In the genomic region with DNA sequence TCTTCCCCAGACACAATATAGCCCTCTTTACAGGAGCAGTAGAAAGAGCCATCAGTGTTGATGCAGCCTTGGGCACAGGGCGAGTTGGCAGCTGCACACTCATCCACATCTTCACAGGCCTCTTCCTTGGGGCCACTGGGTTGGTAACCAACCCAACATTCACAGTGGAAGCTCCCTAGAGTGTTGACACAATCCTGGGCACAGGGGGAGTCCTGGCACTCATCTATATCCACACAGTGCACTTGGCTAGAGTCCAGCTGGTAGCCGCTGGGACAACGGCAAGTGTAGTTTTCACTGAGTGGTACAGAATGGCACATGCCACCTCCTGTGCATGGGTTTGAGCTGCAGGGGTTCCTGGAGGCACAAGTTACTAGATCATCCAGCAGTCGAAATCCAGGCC, we compare ENCODE assay signal across 9 mouse cellular contexts. TPM values are rescaled to one million over a fixed set of nuclear protein-coding genes. Genes with fewer than 3 reads are reported as not detected.
A peak's percentile ranks its signal among the peaks of the same experiment; 100 is the strongest.
DNase-seq lines count a peak whose midpoint lies in the region; ATAC-seq lines count a peak whose summit lies in the region.
"Had no signal": no experiment of that assay in that cellular context is flagged by ENCODE, and none has a peak within 500 bp of the region (broad histone marks: within the 10 kb centered on the region; RNA-seq: fewer than 3 reads in every experiment).

No protein-coding gene starts in this region.

- no peak overlapping the region for H3K4me2 ChIP-seq in embryonic facial prominence, embryonic 13.5 days
- no peak overlapping the region for H3K4me2 ChIP-seq in hindbrain, embryonic 16.5 days (ENCODE audit: low read length)

- WGBS in embryonic facial prominence, embryonic 13.5 days = 83% methylated on average over 4 of the region's 4 CpGs
- WGBS in hindbrain, embryonic 16.5 days = 71% methylated on average over 4 of the region's 4 CpGs

- peak; percentile 16 for DNase-seq in kidney, adult 18-20 months
- DNase-seq in kidney, adult 11 months = no peak
- DNase-seq in lung, postnatal 10 days = peak; percentile 32
- DNase-seq in urinary bladder, adult 2 months (ENCODE audit: low spot score) = no peak
- no peak for DNase-seq in layer of hippocampus, adult 18-20 months (ENCODE audit: low spot score in 2 of 2)

- no peaks in the 10 kb centered on the region for H3K9me3 ChIP-seq in embryonic facial prominence, embryonic 13.5 days
- H3K9me3 ChIP-seq in hindbrain, embryonic 16.5 days (ENCODE audit: control insufficient read depth, low read length) = no peaks in the 10 kb centered on the region

- H3K4me1 ChIP-seq in embryonic facial prominence, embryonic 13.5 days = no peaks in the 10 kb centered on the region
- no peaks in the 10 kb centered on the region; the same call in 1 of the 2 replicates for H3K4me1 ChIP-seq in hindbrain, embryonic 16.5 days (ENCODE audit: control insufficient read depth, insufficient read depth, low read depth, low read length)

- H3K36me3 ChIP-seq in embryonic facial prominence, embryonic 13.5 days = no peaks in the 10 kb centered on the region
- no peaks in the 10 kb centered on the region for H3K36me3 ChIP-seq in hindbrain, embryonic 16.5 days (ENCODE audit: control insufficient read depth, insufficient read depth, low read length)

- H3K27me3 ChIP-seq in embryonic facial prominence, embryonic 13.5 days = no peaks in the 10 kb centered on the region; the same call in 1 of the 2 replicates
- no peaks in the 10 kb centered on the region for H3K27me3 ChIP-seq in hindbrain, embryonic 16.5 days (replicated peaks; ENCODE audit: control insufficient read depth, insufficient read depth, low read length)

- H3K27ac ChIP-seq in embryonic facial prominence, embryonic 13.5 days = 0 out of 2 replicates have a peak overlapping the region, but pooled peaks have one; percentile 55
- H3K27ac ChIP-seq in hindbrain, embryonic 16.5 days (ENCODE audit: low read depth, low read length) = 0 out of 2 replicates have a peak overlapping the region, but pooled peaks have one; percentile 17

- no peak for ATAC-seq in embryonic facial prominence, embryonic 13.5 days (ENCODE audit: insufficient number of reproducible peaks, insufficient read depth, low FRiP score, low TSS enrichment, low read depth)
- peak; percentile 65; the same call in 1 of the 2 replicates for ATAC-seq in hindbrain, embryonic 16.5 days
- ATAC-seq in activated CD4-positive, CD25-positive, alpha-beta regulatory T cell, adult 4 months = no peak

- peak overlapping the region; percentile 49; the same call in 1 of the 2 replicates for H3K9ac ChIP-seq in embryonic facial prominence, embryonic 13.5 days
- H3K9ac ChIP-seq in hindbrain, embryonic 16.5 days (ENCODE audit: low read depth, low read length) = no peak overlapping the region

- peak overlapping the region; percentile 17 for H3K4me3 ChIP-seq in embryonic facial prominence, embryonic 13.5 days
- peak overlapping the region; percentile 11 for H3K4me3 ChIP-seq in hindbrain, embryonic 16.5 days (ENCODE audit: low read length)

RNA-seq across cellular contexts. Expression of a gene that starts 1.2 kb away (rescaled TPM):
- 8.0 and 9.7 TPM in 2 replicates for polyA plus RNA-seq in embryonic facial prominence, embryonic 13.5 days (2015; fragmentation: Nextera tagmentation; extraction: Ambion mirVana)
- polyA plus RNA-seq in hindbrain, embryonic 16.5 days (2015; fragmentation: Nextera tagmentation; extraction: Ambion mirVana) = 7.0 and 8.9 TPM in 2 replicates
- polyA plus RNA-seq in activated CD4-positive, CD25-positive, alpha-beta regulatory T cell, adult 4 months (2017; shearing (Covaris generic)) = under 1 TPM in 1 of 2 experiments, not detected in 1; 0.08 TPM
- 11.9 and 15.2 TPM in 2 replicates for polyA plus RNA-seq in urinary bladder, adult 2 months (2012; rRNA removed)
- 1 to 10 TPM; 3.0 to 3.5 TPM for total RNA-seq in layer of hippocampus, adult 18-20 months (2021)
- total RNA-seq: MEL had no signal

RNA-seq across cellular contexts. Expression of a gene that starts 34.2 kb away (rescaled TPM):
- polyA plus RNA-seq in embryonic facial prominence, embryonic 13.5 days (2015; fragmentation: Nextera tagmentation; extraction: Ambion mirVana) = 8.5 and 9.9 TPM in 2 replicates
- polyA plus RNA-seq in hindbrain, embryonic 16.5 days (2015; fragmentation: Nextera tagmentation; extraction: Ambion mirVana) = 11.6 and 15.8 TPM in 2 replicates
- under 1 TPM; 0.26 to 0.32 TPM for polyA plus RNA-seq in activated CD4-positive, CD25-positive, alpha-beta regulatory T cell, adult 4 months (2017; shearing (Covaris generic))
- polyA plus RNA-seq in urinary bladder, adult 2 months (2012; rRNA removed) = 48.9 and 55.0 TPM in 2 replicates
- 1 to 10 TPM; 5.8 to 7.3 TPM for total RNA-seq in layer of hippocampus, adult 18-20 months (2021)
- total RNA-seq: MEL had no signal

RNA-seq across cellular contexts. Expression of a gene that starts 47.0 kb away (rescaled TPM):
- polyA plus RNA-seq in embryonic facial prominence, embryonic 13.5 days (2015; fragmentation: Nextera tagmentation; extraction: Ambion mirVana) = 2.0 and 2.3 TPM in 2 replicates
- polyA plus RNA-seq in hindbrain, embryonic 16.5 days (2015; fragmentation: Nextera tagmentation; extraction: Ambion mirVana) = 3.3 and 4.2 TPM in 2 replicates
- not detected for polyA plus RNA-seq in activated CD4-positive, CD25-positive, alpha-beta regulatory T cell, adult 4 months (2017; shearing (Covaris generic))
- polyA plus RNA-seq in urinary bladder, adult 2 months (2012; rRNA removed) = 0.16 and 0.30 TPM in 2 replicates
- total RNA-seq in layer of hippocampus, adult 18-20 months (2021) = 10 to 100 TPM; 78.1 to 85.4 TPM
- total RNA-seq: MEL had no signal

Comparison
In these comparisons a context has a peak if more than half of its experiments do, and no peak if none do; other contexts are left out.
1. DNase-seq: peak in kidney, adult 18-20 months (single experiment) and lung, postnatal 10 days (single experiment); none in kidney, adult 11 months (single experiment), urinary bladder, adult 2 months (single experiment) and layer of hippocampus, adult 18-20 months (0 of 2).